Mouse (Mus musculus): ENCODE results near the gene Cer1.

GRCm38 (mm10) chr4:82837526-82838240 is 47.3 kb downstream of the Cer1 start:
- TF ChIP-seq POLR2A (IDR thresholded peaks at IDR 0.05; ENCODE audit: low read depth, low read length) (no peak), CTCF (IDR thresholded peaks at IDR 0.05; ENCODE audit: extremely low read depth, insufficient read depth, insufficient read length, insufficient replicate concordance) (no peak)

Data from spleen, adult 2 months (tissue).